Mouse (Mus musculus) MEL (cell line): ENCODE measurements around the gene Tsg101. TPM values are rescaled to one million over a fixed set of nuclear protein-coding genes. Genes with fewer than 3 reads are reported as not detected.

Experiments used
- DNase-seq: peaks from one replicate; pipeline ENCODE4 v3.0.0; 2011; ENCODE audit warnings: low read depth, low spot score
- H3K27ac ChIP-seq: 2 replicates; pipeline ENCODE4 v1.5.1; 2012; ENCODE audit warnings: low read depth, mild to moderate bottlenecking, control low read depth, low read length, moderate library complexity; ENCODE audit not compliant: control insufficient read depth
- H3K27me3 ChIP-seq, 2 experiments: fragments of 150-350 bp in 1 of 2; sonication (generic) in 1 of 2; 2 replicates each; pipeline ENCODE4 v1.6.1; 2012; ENCODE audit warnings: low read length in 2 of 2, mild to moderate bottlenecking in 2 of 2, improper control_type of control experiment in 1 of 2, moderate library complexity in 1 of 2; ENCODE audit not compliant: insufficient read depth in 2 of 2, control insufficient read depth in 1 of 2
- H3K36me3 ChIP-seq, 2 experiments: 2 replicates each; pipeline ENCODE4 v1.6.1; 2012 to 2014; ENCODE audit warnings: low read length in 2 of 2, improper control_type of control experiment in 1 of 2, inconsistent platforms in 1 of 2, mild to moderate bottlenecking in 1 of 2; ENCODE audit not compliant: insufficient read depth in 2 of 2, control insufficient read depth in 1 of 2
- H3K4me1 ChIP-seq, 2 experiments: fragments of 150-350 bp in 1 of 2; sonication (generic) in 1 of 2; 2 replicates each; pipeline ENCODE4 v1.6.1; 2012; ENCODE audit warnings: low read length in 2 of 2, improper control_type of control experiment in 1 of 2, mild to moderate bottlenecking in 1 of 2; ENCODE audit not compliant: insufficient read depth in 2 of 2, control insufficient read depth in 1 of 2
- H3K4me3 ChIP-seq, 2 experiments: fragments of 150-350 bp in 1 of 2; sonication (generic) in 1 of 2; 2 replicates each; pipeline ENCODE4 v1.5.1; 2012; ENCODE audit warnings: low read depth in 2 of 2, low read length in 2 of 2, mild to moderate bottlenecking in 2 of 2, moderate library complexity in 2 of 2, control low read depth in 1 of 2, improper control_type of control experiment in 1 of 2; ENCODE audit not compliant: control insufficient read depth in 1 of 2, insufficient read depth in 1 of 2
- H3K79me2 ChIP-seq: 2 replicates; pipeline ENCODE4 v1.6.1; 2012; ENCODE audit warnings: mild to moderate bottlenecking, low read length, moderate library complexity; ENCODE audit not compliant: control insufficient read depth, poor library complexity, insufficient read depth
- H3K9ac ChIP-seq: 2 replicates; pipeline ENCODE4 v1.6.1; 2012; ENCODE audit warnings: low read depth, mild to moderate bottlenecking, control low read depth, low read length, moderate library complexity; ENCODE audit not compliant: control insufficient read depth, poor library complexity, severe bottlenecking
- H3K9me3 ChIP-seq: fragments of 150-350 bp; sonication (generic); replicated peaks from 2 replicates; pipeline ENCODE4 v1.6.1; 2012; ENCODE audit warnings: mild to moderate bottlenecking, low read length, improper control_type of control experiment, moderate library complexity; ENCODE audit not compliant: insufficient read depth
- CHD1 ChIP-seq: IDR thresholded peaks from 2 replicates; pipeline ENCODE4 v1.6.1; 2012; ENCODE audit warnings: low read depth, mild to moderate bottlenecking, inconsistent platforms, low read length, improper control_type of control experiment
- CHD2 ChIP-seq: IDR thresholded peaks from 2 replicates; pipeline ENCODE4 v1.6.1; 2011; ENCODE audit warnings: low read length, improper control_type of control experiment
- ELF1 ChIP-seq: IDR thresholded peaks from 2 replicates; pipeline ENCODE4 v1.6.1; 2014; ENCODE audit warnings: low read depth, mild to moderate bottlenecking, inconsistent platforms, low read length, improper control_type of control experiment, moderate library complexity
- EP300 ChIP-seq, 2 experiments: IDR thresholded peaks; 2 replicates each; pipeline ENCODE4 v1.6.1; 2011; ENCODE audit warnings: improper control_type of control experiment in 2 of 2, low read length in 2 of 2, low read depth in 1 of 2, mild to moderate bottlenecking in 1 of 2
- ETS1 ChIP-seq: IDR thresholded peaks from 2 replicates; pipeline ENCODE4 v1.6.1; 2012; ENCODE audit warnings: low read depth, mild to moderate bottlenecking, inconsistent platforms, low read length, improper control_type of control experiment, moderate library complexity
- GABPA ChIP-seq: IDR thresholded peaks from 2 replicates; pipeline ENCODE4 v1.6.1; 2012; ENCODE audit warnings: low read depth, mild to moderate bottlenecking, inconsistent platforms, low read length, improper control_type of control experiment, moderate library complexity
- HCFC1 ChIP-seq: IDR thresholded peaks from 2 replicates; pipeline ENCODE4 v1.6.1; 2012; ENCODE audit warnings: low read depth, mild to moderate bottlenecking, inconsistent platforms, low read length, improper control_type of control experiment, moderate library complexity
- JUND ChIP-seq: IDR thresholded peaks from 2 replicates; pipeline ENCODE4 v1.6.1; 2011; ENCODE audit warnings: low read depth, mild to moderate bottlenecking, improper control_type of control experiment, low read length
- KAT2A ChIP-seq: conservative IDR thresholded peaks from 2 replicates; pipeline ENCODE4 v1.6.1; 2012; ENCODE audit warnings: low read depth, low read length, improper control_type of control experiment, inconsistent platforms
- MAX ChIP-seq: IDR thresholded peaks from 2 replicates; pipeline ENCODE4 v1.6.1; 2011; ENCODE audit warnings: low read length, improper control_type of control experiment
- MEF2A ChIP-seq: IDR thresholded peaks from 2 replicates; pipeline ENCODE4 v1.6.1; 2014; ENCODE audit warnings: low read depth, mild to moderate bottlenecking, inconsistent platforms, low read length, improper control_type of control experiment; ENCODE audit not compliant: poor library complexity, insufficient replicate concordance, severe bottlenecking; ENCODE audit errors: extremely low read depth
- MYB ChIP-seq: IDR thresholded peaks from 2 replicates; pipeline ENCODE4 v1.6.1; 2011; ENCODE audit warnings: mild to moderate bottlenecking, low read depth, low read length, improper control_type of control experiment
- MYC ChIP-seq: IDR thresholded peaks from 2 replicates; pipeline ENCODE4 v1.6.1; 2011; ENCODE audit warnings: low read depth, mild to moderate bottlenecking, low read length, improper control_type of control experiment, moderate library complexity
- NELFE ChIP-seq: IDR thresholded peaks from 2 replicates; pipeline ENCODE4 v1.6.1; 2011; ENCODE audit warnings: low read depth, low read length, improper control_type of control experiment
- NRF1 ChIP-seq: IDR thresholded peaks from 2 replicates; pipeline ENCODE4 v1.6.1; 2014; ENCODE audit warnings: low read depth, mild to moderate bottlenecking, inconsistent platforms, low read length, improper control_type of control experiment, moderate library complexity; ENCODE audit not compliant: poor library complexity, insufficient read depth, severe bottlenecking
- POLR2AphosphoS5 ChIP-seq: IDR thresholded peaks from 2 replicates; pipeline ENCODE4 v1.6.1; 2012; ENCODE audit warnings: low read depth, borderline replicate concordance, mild to moderate bottlenecking, inconsistent platforms, low read length, moderate library complexity, mixed read lengths
- RCOR1 ChIP-seq: IDR thresholded peaks from 2 replicates; pipeline ENCODE4 v1.6.1; 2012; ENCODE audit warnings: low read depth, mild to moderate bottlenecking, inconsistent platforms, low read length, improper control_type of control experiment
- SMC3 ChIP-seq: IDR thresholded peaks from 2 replicates; pipeline ENCODE4 v1.6.1; 2011; ENCODE audit warnings: low read depth, low read length, improper control_type of control experiment
- TBP ChIP-seq: IDR thresholded peaks from 2 replicates; pipeline ENCODE4 v1.8.0; 2011; ENCODE audit warnings: low read depth, low read length, improper control_type of control experiment
- TCF12 ChIP-seq: IDR thresholded peaks from 2 replicates; pipeline ENCODE4 v1.6.1; 2014; ENCODE audit warnings: low read depth, mild to moderate bottlenecking, inconsistent platforms, low read length, improper control_type of control experiment, moderate library complexity
- USF1 ChIP-seq: IDR thresholded peaks from 2 replicates; pipeline ENCODE4 v1.6.1; 2014; ENCODE audit warnings: low read depth, mild to moderate bottlenecking, inconsistent platforms, low read length, improper control_type of control experiment, moderate library complexity
- polyA plus RNA-seq, 2 experiments: library from polyadenylated mRNA; stranded (reverse) in 1 of 2; unstranded in 1 of 2; fragments of >175 nt in 1 of 2; fragments of >200 nt in 1 of 2; gene quantifications; 2 replicates each; pipeline versions ENCODE4 v1.2.1 to v1.2.4; 2012; ENCODE audit warnings: low replicate concordance in 2 of 2, low read depth in 1 of 2; ENCODE audit not compliant: insufficient read length in 2 of 2, insufficient read depth in 1 of 2, missing spikeins in 1 of 2
- total RNA-seq: library from RNA; depleted of rRNA; stranded (reverse); fragments of 300-350 nt; gene quantifications from 2 replicates; pipeline ENCODE4 v1.2.3, GENCODE M21; 2012

The Tsg101 gene
- total and polyA plus RNA-seq, 3 experiments: 25.3 to 88.9 TPM; not detected in 1

DNA sequence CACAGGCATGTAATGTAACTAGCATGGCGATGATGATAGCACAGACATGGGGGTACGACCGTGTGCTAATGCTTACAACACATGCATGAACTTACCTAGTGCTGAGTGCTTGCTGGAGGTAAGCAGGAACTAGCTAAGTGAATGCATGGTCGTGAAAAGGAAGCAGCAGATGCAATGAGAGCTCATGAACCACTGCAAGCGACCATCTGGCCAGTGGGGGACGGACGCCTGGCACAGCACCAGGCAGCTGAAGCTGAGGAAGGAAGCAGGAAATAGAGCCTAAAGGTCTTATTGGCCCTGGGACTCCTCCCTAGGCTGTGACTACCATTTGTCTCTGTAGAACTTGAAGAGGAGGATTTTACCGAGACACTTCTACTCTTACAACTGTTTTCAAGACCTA, 15.0 kb upstream of the Tsg101 start:
- TF ChIP-seq TBP (no peak), SMC3 (no peak), GABPA (no peak), NELFE (no peak), KAT2A (no peak), HCFC1 (no peak), MYB (no peak), NRF1 (no peak), POLR2AphosphoS5 (no peak), ETS1 (no peak), EP300 (IDR thresholded peaks at IDR 0.05; ENCODE audit: low read depth in 1 of 2, low read length in 2 of 2) (no peak)
- no peak for DNase-seq
- H3K4me3 ChIP-seq: no peak overlapping the region
- H3K9ac ChIP-seq: no peak overlapping the region
- no peaks in the 10 kb centered on the region for H3K9me3 ChIP-seq
- H3K4me1 ChIP-seq: no peaks in the 10 kb centered on the region
- H3K27ac ChIP-seq: no peak overlapping the region
- no peaks in the 10 kb centered on the region for H3K79me2 ChIP-seq
- H3K36me3 ChIP-seq: peaks cover 0 to 2% of the 10 kb centered on the region in 2 experiments; a peak in 2 of 4 replicates
- no peaks in the 10 kb centered on the region for H3K27me3 ChIP-seq

DNA sequence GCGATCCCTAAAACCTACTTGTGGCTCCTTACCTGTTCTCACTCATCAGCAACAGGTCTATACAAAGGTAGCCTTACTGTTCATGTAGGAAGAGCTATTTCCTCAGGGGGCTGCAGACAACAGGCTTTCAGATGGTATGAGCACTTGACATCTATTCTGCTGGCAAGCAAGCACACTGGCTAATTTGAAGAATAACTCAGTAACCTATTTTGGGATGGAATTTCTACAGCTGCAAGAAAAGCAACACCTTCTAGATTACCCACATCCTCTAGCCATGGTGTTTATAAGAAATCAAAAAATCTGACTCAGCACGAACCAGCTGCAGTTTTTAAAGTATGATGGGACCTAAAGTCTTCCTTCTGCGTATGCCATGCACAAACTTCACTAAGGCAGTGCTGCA, 11.6 kb upstream of the Tsg101 start:
- Histone ChIP-seq H3K9ac (no peak overlapping the region), H3K27me3 (no peaks in the 10 kb centered on the region), H3K79me2 (no peaks in the 10 kb centered on the region), H3K9me3 (no peaks in the 10 kb centered on the region), H3K36me3 (no peaks in the 10 kb centered on the region), H3K4me3 (no peak overlapping the region), H3K27ac (no peak overlapping the region), H3K4me1 (no peaks in the 10 kb centered on the region)
- no peak for DNase-seq
- TF ChIP-seq SMC3: no peak
- no peak for TF ChIP-seq CHD1
- TF ChIP-seq GABPA: no peak
- TF ChIP-seq ELF1: no peak
- no peak for TF ChIP-seq TCF12
- TF ChIP-seq MAX: no peak
- no peak for TF ChIP-seq MEF2A
- no peak for TF ChIP-seq TBP
- TF ChIP-seq EP300 (IDR thresholded peaks at IDR 0.05; ENCODE audit: low read depth in 1 of 2, low read length in 2 of 2): no peak
- TF ChIP-seq USF1: no peak
- no peak for TF ChIP-seq CHD2
- TF ChIP-seq NELFE: no peak
- no peak for TF ChIP-seq MYC
- no peak for TF ChIP-seq JUND
- TF ChIP-seq RCOR1: no peak
